Comparison of ENCODE assay signal across 1 mouse cellular context in the genomic region with DNA sequence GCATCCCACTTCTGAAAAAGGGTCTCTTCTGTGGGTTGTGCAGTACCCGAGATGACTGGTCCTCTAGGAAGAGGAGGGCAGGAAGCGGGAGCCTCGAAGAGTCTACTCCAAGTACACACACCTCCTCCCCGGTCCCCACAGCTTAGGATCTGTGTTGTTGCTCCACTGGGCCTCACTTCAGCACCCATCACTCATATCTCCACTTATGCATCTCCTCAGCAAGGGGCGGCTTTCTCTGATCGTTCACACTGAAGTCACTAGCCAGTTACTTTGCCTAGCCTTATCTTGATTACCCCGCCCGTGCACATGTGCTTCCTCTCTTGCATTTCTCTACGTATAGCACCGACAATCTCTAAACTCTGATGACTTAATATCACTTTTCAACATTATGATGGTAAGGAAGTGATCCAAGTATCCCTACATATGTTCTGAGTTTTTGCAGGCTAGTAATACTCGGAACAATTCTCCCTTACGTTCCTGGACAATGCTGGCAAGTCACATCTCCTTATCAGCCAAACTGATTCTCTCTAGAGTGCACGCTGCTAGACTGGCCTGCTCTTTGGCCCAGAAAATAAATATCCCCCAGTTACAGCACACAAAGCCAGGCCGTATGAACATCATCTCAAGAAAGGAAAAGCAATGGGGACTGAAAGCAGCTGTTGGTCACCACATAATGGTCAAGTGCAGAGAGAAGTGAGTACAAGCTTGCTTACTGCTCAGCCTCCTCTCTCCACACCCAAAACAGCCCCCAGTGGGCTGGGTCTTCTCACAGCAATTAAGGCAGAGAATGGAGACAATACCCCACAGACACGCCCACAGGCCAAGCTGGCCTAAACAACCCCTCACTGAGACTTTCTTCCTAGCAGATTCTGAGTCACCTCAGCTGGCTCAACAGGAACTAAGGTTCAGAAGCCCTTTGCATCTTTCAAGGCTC.
A peak's percentile ranks its signal among the peaks of the same experiment; 100 is the strongest.
TF ChIP-seq lines count a peak whose summit lies in the region.

No protein-coding gene starts in this region.

TF ChIP-seq in MEL, 35 proteins besides CTCF, POLR2A, EP300 and RAD21:
- TF ChIP-seq ETS1 (IDR thresholded peaks at IDR 0.05; ENCODE audit: low read depth, low read length) = 0 out of 2 replicates have a peak, but pooled peaks have one; percentile 14
- TF ChIP-seq TCF12 (IDR thresholded peaks at IDR 0.05; ENCODE audit: low read depth, low read length) = no peak
